Mouse (Mus musculus): Measurements from ENCODE around the gene Cct4.

DNA sequence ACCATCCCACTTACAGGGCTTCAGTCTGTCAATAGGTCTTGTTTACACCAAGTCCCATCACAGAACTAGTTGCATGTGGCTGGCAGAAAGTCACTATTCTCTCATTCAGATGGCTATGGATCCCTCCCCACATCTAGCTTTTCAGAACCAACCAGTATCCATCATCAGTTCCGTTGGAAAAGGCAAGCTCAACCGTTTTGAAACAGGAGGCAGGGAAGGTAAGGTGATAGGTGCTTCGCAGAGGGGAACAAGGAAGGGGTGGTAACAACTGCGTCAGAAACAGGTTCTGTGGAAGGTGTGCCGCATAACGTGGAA is 16.8 kb downstream of the Cct4 start:
- no peak for TF ChIP-seq POLR2A (IDR thresholded peaks at IDR 0.05; ENCODE audit: borderline replicate concordance, insufficient read depth, low read length)
- TF ChIP-seq CTCF (IDR thresholded peaks at IDR 0.05; ENCODE audit: borderline replicate concordance, insufficient read depth, low read depth, low read length) = no peak

All from cerebellum, adult 2 months (tissue).